Mouse (Mus musculus) CH12.LX (cell line): ENCODE measurements around the gene Fntb.

Source experiments
- CTCF ChIP-seq, 2 experiments: IDR thresholded peaks in 1 of 2; conservative IDR thresholded peaks in 1 of 2; 2 replicates each; pipeline ENCODE4 v1.5.1; 2011 to 2012; ENCODE audit warnings: low read depth in 2 of 2, low read length in 2 of 2, improper control_type of control experiment in 1 of 2, inconsistent platforms in 1 of 2, mild to moderate bottlenecking in 1 of 2, moderate library complexity in 1 of 2
- EP300 ChIP-seq: IDR thresholded peaks from 2 replicates; pipeline ENCODE4 v1.6.1; 2011; ENCODE audit warnings: low read length, improper control_type of control experiment
- ETS1 ChIP-seq: conservative IDR thresholded peaks from 2 replicates; pipeline ENCODE4 v1.6.1; 2012; ENCODE audit warnings: low read depth, mild to moderate bottlenecking, inconsistent platforms, low read length, improper control_type of control experiment, moderate library complexity
- GABPA ChIP-seq: IDR thresholded peaks from 2 replicates; pipeline ENCODE4 v1.6.1; 2012; ENCODE audit warnings: low read depth, low read length, improper control_type of control experiment, inconsistent platforms; ENCODE audit not compliant: insufficient replicate concordance
- KAT2A ChIP-seq: IDR thresholded peaks from 2 replicates; pipeline ENCODE4 v1.6.1; 2012; ENCODE audit warnings: low read length, improper control_type of control experiment, inconsistent platforms; ENCODE audit not compliant: insufficient replicate concordance
- MAFK ChIP-seq: IDR thresholded peaks from 2 replicates; pipeline ENCODE4 v1.6.1; 2011; ENCODE audit warnings: low read length, improper control_type of control experiment; ENCODE audit not compliant: insufficient replicate concordance
- MAZ ChIP-seq: IDR thresholded peaks from 2 replicates; pipeline ENCODE4 v1.6.1; 2012; ENCODE audit warnings: low read depth, mild to moderate bottlenecking, inconsistent platforms, low read length, improper control_type of control experiment, moderate library complexity
- MEF2A ChIP-seq: IDR thresholded peaks from 2 replicates; pipeline ENCODE4 v1.6.1; 2014; ENCODE audit warnings: low read depth, mild to moderate bottlenecking, inconsistent platforms, low read length, improper control_type of control experiment, borderline replicate concordance
- MXI1 ChIP-seq: IDR thresholded peaks from 2 replicates; pipeline ENCODE4 v1.6.1; 2011; ENCODE audit warnings: mild to moderate bottlenecking, low read depth, low read length, improper control_type of control experiment
- POLR2A ChIP-seq: IDR thresholded peaks from 2 replicates; pipeline ENCODE4 v1.6.1; 2011; ENCODE audit warnings: low read depth, mild to moderate bottlenecking, improper control_type of control experiment, low read length
- UBTF ChIP-seq: IDR thresholded peaks from 2 replicates; pipeline ENCODE4 v1.6.1; 2012; ENCODE audit warnings: low read depth, mild to moderate bottlenecking, inconsistent platforms, low read length, improper control_type of control experiment, moderate library complexity
- USF2 ChIP-seq: conservative IDR thresholded peaks from 2 replicates; pipeline ENCODE4 v1.6.1; 2011; ENCODE audit warnings: low read depth, low read length, improper control_type of control experiment
- ZMIZ1 ChIP-seq: IDR thresholded peaks from 2 replicates; pipeline ENCODE4 v1.6.1; 2012; ENCODE audit warnings: low read depth, mild to moderate bottlenecking, inconsistent platforms, low read length, improper control_type of control experiment
- ZNF384 ChIP-seq: IDR thresholded peaks from 2 replicates; pipeline ENCODE4 v1.6.1; 2012; ENCODE audit warnings: low read depth, low read length, improper control_type of control experiment, inconsistent platforms

GRCm38 (mm10) chr12:76839298-76839697, 73.9 kb downstream of the Fntb start:
- TF ChIP-seq POLR2A, result no peak
- TF ChIP-seq CTCF (conservative IDR thresholded peaks at IDR 0.05 in 1 of 2, IDR thresholded peaks at IDR 0.05 in 1 of 2; ENCODE audit: low read depth in 2 of 2, low read length in 2 of 2), result no peak
- TF ChIP-seq EP300, result no peak
- no peak for TF ChIP-seq GABPA
- no peak for TF ChIP-seq MXI1
- TF ChIP-seq ZNF384, result no peak
- TF ChIP-seq USF2, result no peak
- no peak for TF ChIP-seq MAZ
- no peak for TF ChIP-seq ETS1
- no peak for TF ChIP-seq ZMIZ1
- TF ChIP-seq KAT2A, result no peak
- TF ChIP-seq MEF2A, result no peak
- TF ChIP-seq MAFK, result peak; percentile 85
- TF ChIP-seq UBTF, result no peak
